Mouse (Mus musculus) ovary, adult 18-20 months (tissue): Measurements from ENCODE around the gene Syne4.

ENCODE experiments used
- DNase-seq: peaks from one replicate; pipeline ENCODE4 v3.0.0; 2022; ENCODE audit warnings: low spot score, mixed read lengths

The Syne4 gene

DNA sequence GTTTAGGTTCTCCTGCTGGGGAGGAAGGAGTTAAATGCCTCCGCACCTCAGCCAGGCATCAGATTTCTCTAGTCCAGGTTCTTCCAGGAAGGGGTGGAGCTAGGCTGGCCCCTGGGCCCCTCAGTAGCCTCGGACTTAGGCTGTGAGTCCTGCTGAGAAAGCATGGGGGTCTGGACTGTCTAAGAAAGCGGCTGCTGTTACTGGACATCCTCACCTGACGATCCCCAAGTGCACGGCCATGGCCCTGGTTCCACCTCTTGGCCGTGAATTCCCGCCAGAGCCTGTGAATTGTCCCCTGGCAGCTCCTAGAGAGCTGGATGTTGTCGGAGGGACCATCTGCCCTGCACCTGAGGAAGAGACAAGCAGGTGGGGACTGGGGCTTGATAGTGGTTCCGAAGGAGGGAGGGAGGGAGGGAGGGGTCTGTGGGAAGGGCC lies at the start of gene Syne4:
Syne4 (plus strand) TSS at position 87 of the 435 bp plus-strand sequence.
- no peak for DNase-seq

DNA sequence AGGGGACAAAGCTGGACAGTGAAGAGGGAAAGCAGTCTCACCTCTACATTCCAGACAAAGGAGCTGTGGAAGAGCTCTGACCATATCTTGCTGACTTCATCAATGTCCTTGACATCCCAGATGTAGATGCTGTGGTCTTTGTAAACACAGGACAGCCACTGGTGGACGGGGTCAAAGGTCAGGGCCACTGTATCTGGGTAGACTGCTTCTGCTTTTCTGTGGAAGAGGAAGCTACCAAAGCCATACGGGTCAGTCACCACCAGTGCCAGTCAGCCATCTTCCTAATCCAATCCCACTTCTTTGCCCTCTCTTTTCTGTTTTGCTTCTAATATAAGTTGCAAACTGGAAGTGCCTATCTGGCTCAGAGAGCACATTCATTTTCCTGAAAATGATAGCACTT lies 49.6 kb upstream of the Syne4 start:
- peak; percentile 28 for DNase-seq

DNA sequence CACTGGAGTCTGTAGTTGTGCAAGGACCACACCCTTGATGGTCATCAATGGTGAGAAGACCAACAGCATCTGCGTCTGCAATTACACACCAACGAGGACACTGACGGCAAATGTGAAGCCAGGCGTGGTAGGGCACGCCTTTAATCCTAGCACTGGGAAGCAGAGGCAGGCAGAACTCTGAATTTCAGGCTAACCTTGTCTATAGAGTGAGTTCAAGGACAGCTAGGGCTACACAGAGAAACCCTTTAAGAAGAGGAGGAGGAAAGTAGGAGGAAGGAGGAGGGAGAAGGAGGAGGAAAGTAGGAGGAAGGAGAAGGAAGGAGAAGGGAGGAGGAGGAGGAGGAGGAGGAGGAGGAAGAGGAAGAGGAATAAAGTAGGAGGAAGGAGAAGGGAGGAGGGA lies 49.1 kb upstream of the Syne4 start:
- DNase-seq: no peak

DNA sequence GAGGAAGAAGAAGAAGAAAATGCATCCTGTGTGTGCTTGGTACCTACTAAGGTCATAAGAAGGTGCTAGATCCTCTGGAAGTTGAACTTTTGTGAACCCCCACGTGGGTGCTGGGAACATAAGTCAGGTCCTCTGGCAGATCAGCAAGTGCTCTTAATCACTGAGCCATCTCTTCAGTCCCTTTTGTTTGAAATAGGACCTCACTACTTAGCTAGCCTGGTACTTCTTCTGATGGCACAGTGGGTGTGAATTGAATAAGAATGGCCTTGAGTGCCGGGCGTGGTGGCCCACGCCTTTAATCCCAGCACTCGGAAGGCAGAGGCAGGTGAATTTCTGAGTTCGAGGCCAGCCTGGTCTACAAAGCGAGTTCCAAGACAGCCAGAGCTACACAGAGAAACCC lies 48.7 kb upstream of the Syne4 start:
- no peak for DNase-seq

DNA sequence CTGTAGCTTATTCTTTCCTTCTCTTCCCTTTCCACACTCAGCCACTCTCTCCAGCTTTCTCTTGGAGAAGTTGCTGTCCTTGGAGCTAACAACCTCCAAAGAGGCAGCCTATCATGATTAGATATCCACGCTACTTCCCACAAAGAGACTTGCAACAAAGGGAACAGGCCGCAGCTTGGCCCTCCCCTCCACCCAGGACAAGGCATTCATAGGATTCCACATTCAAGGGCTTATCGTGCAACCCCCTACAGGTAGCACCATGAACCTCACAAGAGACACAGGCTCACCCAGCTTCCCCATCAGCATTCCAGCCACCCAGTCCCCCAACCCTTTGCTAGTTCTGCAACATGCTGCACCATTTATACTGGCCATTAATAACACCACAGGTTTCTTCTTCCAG lies 47.8 kb upstream of the Syne4 start:
- no peak for DNase-seq

DNA sequence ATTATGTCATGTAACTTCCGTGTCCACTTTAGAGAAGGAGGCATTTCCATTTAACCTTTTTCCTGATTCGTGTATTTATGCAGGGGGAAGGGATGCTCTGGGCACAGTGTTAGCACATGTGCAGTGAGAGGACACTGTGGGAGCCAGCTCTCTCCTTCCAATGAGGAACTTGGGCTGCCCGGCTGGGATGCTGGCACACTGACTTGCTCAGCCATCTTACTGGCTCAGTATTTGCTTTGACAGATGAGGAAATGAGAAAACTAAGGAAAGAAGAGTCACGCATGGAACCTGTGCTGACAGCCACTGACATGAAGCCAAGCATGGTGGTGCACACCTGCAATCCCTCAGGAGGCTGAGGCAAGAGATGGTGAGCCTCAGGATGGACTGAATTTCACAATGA lies 45.0 kb upstream of the Syne4 start:
- no peak for DNase-seq

DNA sequence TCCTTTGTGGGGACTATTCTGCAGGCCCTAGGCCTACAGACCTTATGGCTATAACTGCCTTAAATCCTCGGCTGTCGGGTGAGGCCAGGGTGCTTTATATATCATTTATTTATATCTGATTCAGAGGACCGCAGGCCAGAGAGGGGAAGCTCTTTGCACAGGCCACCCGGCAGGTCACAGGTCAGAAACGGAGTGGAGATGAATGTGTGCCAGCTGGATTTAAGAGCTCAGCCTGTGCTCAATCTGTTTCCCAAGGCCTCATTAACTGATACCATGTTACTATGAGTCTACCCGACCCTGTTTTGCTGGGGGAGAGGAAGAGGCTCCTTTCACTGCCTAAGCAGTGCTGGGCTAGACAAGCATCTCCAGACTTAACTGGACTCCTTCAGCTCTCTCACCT lies 40.2 kb upstream of the Syne4 start:
- no peak for DNase-seq

DNA sequence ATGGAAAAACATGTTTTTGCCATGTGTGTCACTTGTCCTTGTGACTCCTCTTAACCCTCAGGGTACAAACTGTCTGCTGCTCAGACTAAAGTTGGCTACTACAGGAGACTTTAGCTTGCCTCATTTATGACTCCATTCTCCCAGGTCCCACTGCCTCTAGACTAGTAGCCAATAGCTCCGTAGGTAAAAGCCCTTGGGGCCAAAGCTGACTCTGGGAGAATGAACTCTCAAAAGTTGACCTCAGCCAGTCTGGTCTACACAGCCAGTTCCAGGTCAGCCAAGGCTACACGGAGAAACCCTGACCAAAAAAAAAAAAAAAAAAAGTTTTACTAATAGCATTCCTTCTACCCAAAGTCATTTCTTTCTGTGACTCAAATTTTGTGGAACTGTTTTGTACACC lies 35.7 kb upstream of the Syne4 start:
- DNase-seq: no peak

DNA sequence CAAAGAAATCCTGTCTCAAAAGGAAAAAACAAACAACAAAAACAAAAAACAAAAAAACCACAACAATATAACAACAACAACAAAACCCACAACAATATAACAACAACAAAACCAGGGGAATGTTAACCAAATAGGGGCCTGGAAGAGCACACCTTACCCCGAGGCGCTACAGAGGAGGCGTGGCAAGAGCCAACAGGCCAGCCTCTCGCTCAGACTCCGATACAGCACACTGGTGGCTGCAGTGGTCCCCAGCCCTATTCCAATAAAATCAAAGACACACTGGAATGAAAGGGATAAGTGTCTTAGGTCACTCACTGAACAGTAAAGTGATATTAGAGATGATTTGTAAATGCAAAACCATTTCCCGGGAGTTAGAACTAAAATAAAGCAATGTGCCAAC lies 35.1 kb upstream of the Syne4 start:
- no peak for DNase-seq

DNA sequence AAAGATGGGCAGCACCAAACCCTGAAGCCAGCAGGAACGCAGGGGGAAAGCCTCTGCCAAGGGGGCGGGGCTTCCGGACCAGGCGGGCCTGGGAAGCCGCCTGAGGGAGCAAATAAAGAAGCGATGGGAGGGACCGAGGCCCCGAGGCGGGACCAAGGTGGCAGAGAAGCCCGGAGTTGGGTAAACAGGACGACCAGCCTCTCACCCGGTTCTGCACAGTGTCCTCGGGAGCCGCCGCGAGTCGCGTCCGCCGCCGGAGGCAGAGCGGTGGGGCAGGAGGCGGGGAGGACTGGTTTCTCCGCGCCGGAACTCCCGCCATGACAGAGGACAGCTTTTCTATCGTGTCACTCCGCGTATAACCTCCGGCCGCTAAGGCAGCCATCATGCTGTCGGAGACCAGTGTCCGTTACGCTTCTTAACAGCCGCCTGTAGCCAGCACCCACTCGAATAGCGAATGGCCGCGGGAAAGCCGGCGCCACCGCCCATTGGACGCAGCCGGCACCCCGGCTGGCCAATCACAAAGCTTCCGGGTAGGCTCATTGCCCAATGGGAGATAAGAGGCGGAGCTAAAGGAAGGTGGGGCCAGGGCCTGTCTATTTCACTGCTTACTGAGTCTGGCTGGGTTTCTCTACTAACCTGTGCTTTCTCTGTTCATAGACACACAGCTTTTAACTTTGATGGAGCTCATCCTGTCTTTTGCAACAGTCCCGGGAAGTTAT lies 34.5 kb upstream of the Syne4 start, which contains the start of the genes Thap8 and Wdr62:
Thap8 (plus strand) TSS at position 144 of the 719 bp plus-strand sequence.
Wdr62 (minus strand) TSS at position 469 of the 719 bp plus-strand sequence.
- DNase-seq: peak; percentile 86

DNA sequence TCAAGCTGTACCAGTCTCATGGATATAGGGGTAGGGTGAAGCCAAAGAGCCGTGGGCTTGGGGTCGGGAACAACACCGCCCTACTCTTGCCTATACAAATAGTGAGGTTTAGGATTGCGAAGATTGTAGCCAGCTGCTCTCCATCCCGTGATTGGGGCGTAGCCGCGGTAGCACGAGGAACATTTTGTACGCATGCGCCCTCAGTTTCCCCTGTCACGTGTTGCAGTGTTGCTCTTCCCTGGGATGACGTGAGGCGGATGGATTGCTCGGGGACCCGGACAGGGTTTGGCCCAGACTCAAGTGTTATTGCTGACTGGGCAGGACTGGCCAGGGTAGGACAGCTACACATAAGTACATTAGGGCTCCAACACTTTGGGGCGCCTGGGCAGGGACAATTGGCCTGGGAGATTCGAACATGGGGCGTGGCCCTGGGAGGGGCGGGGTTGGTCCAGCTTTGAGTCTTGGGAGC lies 33.9 kb upstream of the Syne4 start:
- peak; percentile 83 for DNase-seq

DNA sequence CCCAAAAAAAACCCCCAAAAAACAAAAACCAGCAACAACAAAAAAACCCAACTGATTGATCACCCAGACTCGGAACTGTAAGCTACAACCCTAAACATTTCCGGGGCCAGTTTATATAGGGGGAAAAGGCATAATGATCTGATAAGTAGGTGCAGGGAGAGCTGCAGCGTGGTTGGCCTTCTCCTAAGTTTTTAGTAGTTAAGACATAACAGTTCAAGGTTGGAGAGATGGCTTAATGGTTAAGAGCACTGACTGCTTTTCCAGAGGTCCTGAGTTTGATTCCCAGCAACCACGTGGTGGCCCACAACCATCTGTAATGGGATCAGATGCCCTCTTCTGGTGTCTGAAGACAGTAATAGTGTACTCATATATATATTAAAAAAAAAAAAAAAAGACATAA lies 33.1 kb upstream of the Syne4 start:
- no peak for DNase-seq

DNA sequence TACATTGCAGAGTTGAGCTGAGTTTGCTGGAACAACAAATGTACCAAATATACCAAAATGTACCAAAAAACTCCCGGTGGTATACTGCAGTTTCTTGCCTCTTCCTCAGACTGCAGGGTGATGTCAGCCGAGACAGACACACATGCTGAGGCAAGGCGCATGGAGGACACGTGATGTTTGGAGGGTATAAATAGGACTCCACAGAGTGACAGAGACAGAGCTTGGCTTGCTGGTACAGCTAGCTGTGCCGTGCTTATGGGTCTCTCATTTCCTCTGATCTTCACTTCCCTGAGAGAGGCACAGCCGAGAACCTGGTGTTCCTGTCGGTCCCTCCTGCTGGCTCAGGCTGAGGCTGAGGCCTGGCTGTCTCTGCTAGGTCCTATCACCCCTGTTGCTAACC lies 31.9 kb upstream of the Syne4 start:
- DNase-seq: no peak

DNA sequence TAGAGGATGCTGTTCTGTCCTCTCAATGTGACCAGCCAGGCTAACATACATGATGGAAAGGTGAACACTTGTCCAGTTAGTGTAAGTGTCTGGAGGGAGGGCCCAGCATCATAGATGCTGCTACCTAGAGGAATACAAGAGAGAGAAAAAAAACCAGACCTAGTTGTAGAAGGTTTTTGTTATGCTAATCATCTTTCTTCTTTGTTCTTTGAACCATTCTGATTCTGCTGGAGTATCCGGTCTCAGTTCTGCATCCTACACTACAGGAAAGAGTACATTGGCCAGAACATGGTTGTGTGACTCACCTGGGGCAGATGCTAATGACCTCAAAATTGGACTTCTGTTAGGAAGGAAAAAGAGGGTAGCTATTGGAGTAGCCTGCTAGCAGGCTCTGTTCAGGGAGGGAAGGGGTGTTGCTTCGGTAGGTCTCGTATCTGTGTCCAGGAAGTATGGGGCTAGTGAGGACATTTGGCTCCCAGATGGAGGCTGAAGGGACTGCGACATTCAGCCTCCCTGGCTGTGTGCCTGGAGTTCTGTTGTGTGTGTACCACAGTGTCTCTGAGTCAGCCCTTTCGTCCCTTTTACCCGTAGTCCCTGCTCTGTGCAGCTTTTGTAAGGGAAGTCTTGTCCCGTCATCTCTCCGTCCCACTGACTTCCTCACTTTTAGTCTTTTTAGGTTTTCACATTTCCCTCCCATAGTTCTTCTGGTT lies 27.8 kb upstream of the Syne4 start:
- no peak for DNase-seq

DNA sequence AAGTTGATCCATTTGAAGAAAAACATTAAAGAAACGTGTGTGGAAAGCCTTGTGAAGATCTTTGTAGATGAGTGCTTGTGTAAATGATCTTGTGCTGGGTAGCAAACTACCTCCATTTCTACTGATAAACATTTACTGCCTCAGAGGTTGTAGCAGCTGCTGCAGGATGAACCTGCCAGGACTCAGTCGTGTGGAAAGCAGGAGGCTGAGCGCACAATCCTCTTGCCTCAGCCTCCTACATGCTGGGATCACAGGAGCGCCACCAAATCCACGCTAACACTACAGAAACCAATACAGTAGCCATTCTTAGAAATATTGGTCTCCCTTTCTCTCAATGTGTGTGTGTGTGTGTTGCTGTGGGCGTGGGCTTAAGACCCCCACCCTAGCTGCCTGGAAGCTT lies 26.6 kb upstream of the Syne4 start:
- DNase-seq: no peak

DNA sequence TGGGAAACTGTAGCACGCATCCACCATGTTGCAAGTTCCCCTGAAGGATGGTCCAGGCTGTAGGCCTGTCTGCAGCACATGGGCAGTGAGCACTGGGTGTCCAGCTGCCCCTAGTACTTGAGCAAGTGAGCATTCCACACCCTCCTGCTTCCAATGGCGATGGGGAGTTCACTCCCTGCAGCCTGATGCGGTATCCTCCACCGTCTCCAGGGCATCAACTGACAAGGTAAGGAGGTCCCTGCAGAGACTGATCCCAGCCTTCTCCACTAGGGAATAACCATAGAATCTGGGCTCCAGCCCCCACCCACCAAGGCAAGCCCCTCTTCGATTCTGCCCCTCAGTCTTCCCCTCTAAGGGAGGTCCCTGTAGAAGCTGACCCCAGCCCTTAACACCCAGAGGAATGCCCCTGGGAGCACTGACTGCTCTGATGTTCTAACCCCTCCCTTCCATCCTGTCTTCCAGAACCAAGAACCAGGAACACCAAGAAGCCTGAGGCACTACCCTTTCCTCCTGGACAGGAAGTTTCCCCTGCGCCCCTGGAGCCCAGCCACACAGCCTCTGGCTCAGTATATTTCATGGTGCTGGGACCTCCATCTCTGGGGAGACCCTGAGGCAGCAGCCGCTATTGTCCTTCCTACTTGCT lies 25.4 kb upstream of the Syne4 start:
- DNase-seq: no peak

DNA sequence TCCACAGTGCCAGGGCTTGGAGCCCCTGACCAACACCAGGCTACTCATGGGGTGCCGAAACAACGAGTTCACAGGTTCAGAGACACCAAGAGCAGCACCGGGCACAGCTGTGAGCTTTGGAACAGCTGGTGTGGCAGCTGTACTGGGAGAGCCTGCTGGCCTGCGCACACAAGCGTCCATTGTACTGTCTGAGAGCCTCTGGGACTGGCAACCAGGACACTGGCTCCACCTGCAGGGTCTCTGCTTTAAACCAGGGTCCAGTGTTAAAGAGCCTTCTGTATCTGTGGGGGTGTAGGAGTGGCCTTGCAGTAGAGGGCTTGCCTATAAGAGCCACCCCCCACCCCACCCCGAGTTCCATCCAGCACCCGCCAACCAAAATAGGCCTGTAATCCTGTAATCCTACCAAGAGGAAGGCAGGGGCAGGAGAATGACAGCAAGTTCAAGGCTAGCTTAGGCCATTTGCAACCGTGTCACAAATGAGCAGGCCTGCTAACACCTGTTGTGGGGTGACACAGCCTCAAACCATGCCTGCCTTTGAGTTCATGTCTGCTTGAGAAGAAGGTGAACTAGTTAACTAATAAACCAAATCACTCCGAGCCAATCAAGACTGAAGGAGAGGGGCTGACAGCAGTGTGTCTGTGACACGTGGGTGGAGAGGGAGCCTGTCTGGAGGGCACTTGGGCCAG lies 24.8 kb upstream of the Syne4 start:
- no peak for DNase-seq

DNA sequence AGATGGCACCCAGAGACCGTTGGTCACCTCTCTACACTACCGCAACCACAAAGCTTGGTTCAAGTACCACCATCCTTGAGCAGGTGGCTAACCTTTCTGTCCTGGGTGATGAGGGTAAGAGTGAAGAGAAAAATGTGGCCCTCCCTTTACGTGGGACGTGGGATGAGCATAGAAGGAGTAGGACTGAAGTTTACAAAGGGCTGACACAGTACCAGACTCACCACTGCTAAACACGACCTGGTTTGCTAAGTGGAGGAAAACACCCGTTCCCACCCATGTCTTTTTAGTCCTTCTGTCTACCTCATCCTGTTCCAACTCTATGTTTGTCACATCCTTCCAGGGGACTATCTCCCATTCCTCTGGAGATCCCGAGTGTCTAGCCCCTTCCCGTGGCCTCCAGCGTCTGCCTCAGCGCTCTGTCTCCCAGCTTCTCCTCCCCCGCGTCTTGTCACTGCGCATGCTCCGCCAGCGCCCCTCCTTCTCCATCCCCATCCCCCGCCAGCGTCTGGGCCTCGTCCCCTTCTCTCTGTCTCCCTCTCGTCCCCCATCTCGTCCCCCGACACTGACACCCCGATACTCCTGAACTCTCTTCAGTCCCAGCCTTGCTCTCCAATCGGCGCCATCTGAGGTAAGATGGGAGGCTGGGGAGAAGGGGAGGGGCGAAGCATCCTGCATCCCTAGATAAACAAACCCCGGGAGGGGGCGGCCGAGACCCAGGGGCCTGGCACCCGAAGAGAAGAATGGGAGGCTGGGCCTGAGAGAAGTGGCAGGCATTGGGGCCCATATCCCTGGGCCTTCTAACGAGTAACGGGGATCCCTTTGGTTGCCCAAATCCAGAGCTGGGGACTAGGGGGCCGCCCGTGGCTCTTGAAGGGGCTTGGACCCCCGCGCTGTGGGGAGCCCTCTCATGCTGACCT lies 23.1 kb upstream of the Syne4 start, which contains the start of gene Clip3:
Clip3 (plus strand) TSS at position 514 of the 917 bp plus-strand sequence.
- peak; percentile 61 for DNase-seq

DNA sequence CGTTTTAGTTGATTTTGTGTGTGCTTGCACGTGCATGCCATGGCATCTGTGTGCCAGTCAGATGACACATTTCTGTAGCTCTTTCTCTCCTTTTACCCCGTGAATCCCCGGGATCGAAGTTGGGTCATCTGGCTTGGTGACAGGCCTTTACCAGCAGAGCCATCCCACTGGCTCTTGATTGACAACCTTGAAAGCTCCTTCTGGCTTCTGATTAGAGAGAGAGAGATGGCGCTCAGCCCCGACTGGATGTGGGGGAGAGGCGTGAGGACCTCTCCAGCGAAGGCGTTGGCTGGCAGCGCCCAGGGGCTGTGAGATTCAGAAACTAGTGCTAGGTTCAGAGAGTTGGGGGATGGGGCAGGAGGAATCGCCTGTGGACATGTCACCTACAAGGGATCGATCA lies 20.8 kb upstream of the Syne4 start:
- no peak for DNase-seq

DNA sequence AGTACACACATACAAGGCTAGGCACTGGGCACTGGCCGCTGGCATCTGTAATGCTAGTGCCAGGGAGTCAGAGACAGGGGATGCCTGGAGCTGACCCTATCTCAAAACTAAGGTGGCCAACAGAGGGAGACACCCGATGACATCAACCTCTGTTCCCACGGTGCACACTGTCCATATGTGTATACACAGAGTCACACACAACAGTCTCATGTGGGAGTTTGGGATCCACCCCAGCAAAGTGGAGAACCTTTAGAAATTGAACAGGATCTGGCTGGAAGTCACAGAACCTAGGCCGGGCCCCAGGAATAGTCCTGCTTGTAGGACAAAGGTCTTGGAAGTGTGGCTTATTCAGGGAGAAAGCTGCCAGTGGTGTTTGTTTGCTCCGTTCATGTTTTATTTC lies 20.3 kb upstream of the Syne4 start:
- DNase-seq: no peak

DNA sequence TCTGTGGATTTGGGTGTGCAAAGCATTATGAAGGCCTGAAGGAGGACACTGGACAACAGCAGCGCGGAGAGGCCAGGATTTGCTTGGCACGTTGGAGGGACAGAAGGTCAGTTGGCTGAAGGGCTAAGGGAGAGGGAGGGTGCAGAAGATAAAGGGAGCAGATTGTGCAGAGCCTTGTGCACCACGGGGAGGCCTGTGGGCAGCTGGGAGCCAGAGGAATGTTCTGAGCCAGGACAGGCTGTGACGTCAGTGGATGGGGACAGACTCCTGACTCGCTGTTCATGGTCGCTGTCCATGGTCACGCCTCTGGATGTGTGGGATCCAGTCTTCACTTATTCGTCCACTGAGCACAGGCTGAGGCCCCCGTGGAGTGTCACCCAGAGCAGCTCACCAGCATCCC lies 19.5 kb upstream of the Syne4 start:
- peak; percentile 67 for DNase-seq
